Mouse (Mus musculus) hematopoietic stem cell, adult 5-6 weeks (primary cell): ENCODE measurements around the gene Slc16a7. TPM values are rescaled to one million over a fixed set of nuclear protein-coding genes. Genes with fewer than 3 reads are reported as not detected.

Experiments
- ATAC-seq, 2 experiments: fragments of 125-278 bp in 1 of 2; replicated peaks in 1 of 2; 2 replicates each; pipeline ENCODE4 v1.8.0; 2016 to 2017; ENCODE audit warnings: inconsistent platforms in 2 of 2, mild to moderate bottlenecking in 2 of 2, moderate number of reproducible peaks in 2 of 2, low read depth in 1 of 2, moderate TSS enrichment in 1 of 2; ENCODE audit not compliant: low FRiP score in 2 of 2, poor library complexity in 2 of 2, severe bottlenecking in 2 of 2, insufficient read depth in 1 of 2, low TSS enrichment in 1 of 2
- total RNA-seq: library from RNA; stranded (forward); fragments of 172-1452, 232-1000 nt; gene quantifications from 2 replicates; pipeline ENCODE4 v1.2.3, GENCODE M21; 2017

Slc16a7 gene
- total RNA-seq: 9.0 and 14.1 TPM in 2 replicates

DNA sequence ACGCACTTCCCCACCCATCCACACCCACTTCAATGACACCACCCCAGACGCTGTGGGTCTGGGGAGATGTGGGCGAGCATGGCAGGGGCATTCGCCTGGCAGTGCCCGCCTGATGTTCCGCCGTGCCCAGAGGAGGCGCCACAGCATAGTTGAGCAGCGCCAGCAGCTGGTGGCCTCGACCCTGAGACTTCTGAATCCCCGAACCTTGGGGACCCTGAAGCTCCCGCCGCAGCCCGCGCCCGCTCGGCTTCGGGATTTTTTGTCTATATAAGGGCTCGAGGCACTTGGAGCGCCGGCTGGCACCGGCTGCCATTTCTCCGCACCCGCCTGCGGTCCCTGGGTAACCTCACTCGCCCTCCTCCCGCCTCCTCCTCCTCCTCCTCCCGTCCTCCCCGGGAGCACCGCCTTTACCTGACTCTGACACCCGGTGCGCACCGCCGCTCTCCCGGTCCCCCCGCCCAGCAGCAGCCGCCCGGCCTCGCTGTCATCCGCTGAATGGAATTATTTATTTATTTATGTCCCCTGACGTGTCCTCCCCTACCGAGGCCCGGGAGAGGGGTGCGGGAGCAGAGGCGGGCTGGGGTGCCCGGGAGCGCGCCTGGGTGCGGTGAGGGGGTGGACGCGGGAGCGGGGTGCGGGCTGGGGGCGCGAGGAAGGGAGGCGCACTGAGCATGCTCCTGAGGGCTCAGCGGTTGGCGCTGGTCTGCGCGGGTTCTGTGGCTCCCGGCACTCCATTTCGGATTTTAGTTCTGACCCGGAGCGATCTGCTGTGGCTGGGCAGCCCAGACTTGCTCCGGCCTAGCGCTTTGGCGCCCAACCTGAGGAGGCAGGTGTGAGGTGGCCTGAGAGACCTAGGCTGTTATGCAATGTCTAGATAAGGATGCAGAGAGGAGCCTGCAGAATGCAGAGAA is at the start of gene Slc16a7:
Slc16a7 (minus strand) TSS at position 590 of the 911 bp plus-strand sequence.
- peak; percentile 57 to 65 for ATAC-seq

DNA sequence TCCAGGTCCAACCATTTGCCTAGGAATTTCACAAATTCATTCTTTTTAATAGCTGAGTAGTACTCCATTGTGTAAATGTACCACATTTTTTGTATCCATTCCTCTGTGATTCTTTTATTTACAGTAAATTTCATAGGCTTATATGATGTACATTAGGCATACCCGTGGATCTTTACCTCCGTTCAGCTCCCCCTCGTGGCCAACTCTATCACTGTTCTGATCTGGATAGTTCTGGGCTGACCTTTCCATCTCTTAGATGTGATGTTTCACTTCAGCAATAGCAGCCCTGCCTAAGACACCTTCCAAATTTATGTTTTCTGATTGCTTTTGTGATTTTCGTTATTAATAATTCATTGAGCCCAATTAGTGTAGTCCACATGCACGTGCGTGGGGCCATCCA is 29.5 kb upstream of the Slc16a7 start:
- ATAC-seq: no peak; a peak in 1 of 4 replicates

DNA sequence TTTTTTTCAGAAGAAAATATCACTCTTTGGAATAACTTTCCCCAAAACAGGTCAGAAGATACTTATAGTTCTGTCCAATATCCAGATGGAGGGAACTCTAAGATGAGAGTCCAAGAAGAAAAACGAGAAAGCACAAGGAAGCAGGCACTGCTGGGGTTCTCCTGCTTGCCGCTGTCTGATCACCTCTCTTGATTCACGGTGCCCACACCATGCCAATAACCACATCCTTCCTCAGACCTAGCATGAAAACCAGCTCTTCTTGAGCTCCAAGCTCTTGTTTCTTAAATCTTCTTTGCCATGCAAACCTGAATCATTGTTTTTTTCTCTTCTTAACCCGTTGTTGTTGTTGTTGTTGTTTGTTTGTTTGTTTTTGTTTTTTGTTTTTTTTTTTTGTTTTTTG is 10.5 kb upstream of the Slc16a7 start:
- peak; percentile 93 to 99 for ATAC-seq

DNA sequence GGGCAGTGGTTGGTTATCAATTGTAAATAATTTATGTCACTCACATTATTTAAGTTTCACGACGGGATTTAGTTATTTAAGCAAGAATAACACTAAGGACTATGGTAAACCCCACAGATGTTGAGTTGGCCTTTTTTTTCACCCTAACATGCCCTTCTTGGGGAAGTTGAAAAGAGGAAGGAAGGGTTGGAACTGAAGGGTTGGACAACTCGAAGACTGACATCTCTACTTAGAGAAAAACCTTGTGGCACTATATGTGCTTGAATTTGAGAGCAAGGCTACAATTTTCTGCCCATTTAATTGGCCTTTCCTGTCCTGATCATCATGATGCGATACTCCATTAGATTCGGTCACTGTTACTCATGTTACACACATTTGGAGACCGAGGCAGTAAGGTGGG is 746 bp upstream of the Slc16a7 start:
- ATAC-seq: peak; percentile 65 to 72

DNA sequence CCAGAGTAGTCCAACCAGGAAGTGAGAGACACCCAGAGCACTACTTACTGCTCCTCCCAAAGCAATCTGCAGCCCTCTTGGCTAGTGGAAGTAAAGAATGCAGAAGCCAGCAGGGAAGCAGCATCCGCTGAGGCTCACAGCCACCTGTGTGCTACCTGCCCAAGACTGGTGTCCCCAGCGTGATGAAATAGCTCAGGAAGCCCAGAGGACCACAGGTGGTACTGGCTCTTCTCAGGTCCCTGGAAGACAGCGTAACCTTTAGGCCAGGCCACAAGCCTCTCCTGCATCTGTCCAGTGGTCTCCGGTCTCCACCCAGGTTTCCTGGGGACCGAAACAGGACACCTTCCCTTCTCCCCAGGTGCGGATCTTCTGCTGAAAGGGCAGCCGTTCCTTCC is 787 bp downstream of the Slc16a7 start:
- peak in 1 of 2 experiments; percentile 2; a peak in 2 of 4 replicates for ATAC-seq

DNA sequence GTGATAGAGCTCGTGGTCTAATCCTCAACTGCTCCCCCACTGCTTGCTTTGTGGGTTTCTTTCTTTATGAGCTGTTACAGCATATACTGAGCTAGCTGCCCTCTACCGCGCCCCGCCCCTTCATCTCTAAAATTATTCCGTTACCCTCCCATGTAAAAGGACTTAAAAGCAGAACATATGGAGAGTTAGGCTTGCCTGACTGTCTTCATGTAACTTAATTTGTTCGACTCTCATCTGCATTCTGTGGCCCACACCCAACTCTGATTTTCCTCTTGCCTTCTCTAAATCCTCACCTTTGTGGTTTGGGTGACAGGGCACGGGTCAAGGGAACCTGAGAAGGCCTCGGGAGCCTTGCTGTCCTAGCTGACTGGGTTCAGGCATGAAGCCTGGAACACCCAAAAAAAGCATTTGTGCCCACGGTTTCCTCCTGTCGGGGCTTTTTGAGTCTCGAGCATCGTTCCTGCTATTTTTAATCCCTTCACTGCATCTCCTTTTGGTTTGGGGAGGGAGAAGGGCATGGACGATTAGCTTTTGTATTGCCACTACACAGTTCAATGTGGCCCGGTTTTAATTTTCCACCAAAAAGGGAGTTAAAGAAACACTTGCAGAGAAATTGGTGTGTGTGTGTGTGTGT is 1.4 kb downstream of the Slc16a7 start:
- peak; percentile 15 to 31; a peak in 3 of 4 replicates for ATAC-seq

- no peak for ATAC-seq
Observed at GRCm38 (mm10) chr10:125375526-125375925, 13.7 kb downstream of the Slc16a7 start.

- no peak for ATAC-seq
Observed at GRCm38 (mm10) chr10:125372666-125373065, 16.6 kb downstream of the Slc16a7 start.

- no peak for ATAC-seq
Observed at GRCm38 (mm10) chr10:125371451-125371850, 17.8 kb downstream of the Slc16a7 start.

GRCm38 (mm10) chr10:125370037-125370610 is 19.1 kb downstream of the Slc16a7 start:
- ATAC-seq: peak; percentile 88 to 95

DNA sequence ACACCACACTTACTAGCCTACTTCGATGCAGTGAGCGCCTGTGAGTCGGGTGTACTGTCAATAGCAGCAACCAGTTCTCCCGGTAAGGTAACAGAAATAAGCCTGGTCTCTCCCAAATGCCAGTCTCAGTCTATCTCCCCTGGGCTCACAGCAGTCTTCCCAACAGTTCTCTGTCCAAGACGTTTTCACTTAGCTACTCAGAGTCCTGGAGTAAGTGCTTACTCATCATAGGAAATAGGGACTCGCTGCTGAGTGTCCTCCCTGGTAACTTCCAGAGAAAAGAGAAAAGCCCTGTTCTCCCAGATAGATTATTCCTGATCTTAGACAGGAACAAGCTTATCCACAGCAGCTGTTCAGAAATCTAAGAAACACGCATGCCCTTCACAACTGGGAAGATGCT is 30.8 kb downstream of the Slc16a7 start:
- no peak for ATAC-seq

DNA sequence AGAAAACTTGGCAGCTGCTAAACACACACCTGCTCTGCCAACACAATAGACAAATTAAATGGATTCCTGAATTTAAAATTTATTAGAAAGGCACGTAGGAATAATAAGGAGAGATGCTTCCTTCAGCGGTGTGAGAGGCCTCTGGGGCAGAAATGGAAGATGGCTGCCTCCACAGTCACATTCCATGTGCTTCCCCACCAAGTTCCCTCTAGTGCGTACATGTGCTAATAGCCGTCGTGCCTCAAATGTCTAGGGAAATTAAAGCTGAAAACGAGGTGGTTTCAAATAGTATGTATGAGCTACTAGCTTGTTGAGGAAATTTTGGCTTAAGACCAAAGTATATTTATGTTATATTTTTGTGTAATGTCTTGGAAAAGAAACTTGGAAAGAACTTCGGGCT is 36.5 kb downstream of the Slc16a7 start:
- ATAC-seq: no peak

GRCm38 (mm10) chr10:125348171-125348570 is 41.1 kb downstream of the Slc16a7 start:
- no peak for ATAC-seq

DNA sequence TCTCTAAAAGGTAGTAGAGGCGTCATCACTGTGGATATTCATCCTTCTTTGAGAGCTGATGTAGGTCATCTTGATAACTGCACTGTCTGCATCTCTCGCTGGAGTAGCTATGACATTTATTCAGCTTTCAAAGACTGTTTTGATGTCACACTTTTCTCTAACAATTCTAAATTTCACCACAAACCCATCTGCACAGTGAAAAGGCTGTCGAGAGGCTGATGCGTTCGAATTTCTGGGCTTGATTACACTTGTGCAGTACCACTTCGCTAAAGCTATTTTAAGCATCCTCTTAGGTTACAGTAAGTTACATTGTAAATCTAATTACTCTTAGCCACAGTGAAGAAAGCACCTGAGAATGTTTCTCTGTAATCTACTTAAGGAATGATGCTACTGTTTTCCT is 42.1 kb downstream of the Slc16a7 start:
- no peak for ATAC-seq

- ATAC-seq: no peak
Observed at GRCm38 (mm10) chr10:125346364-125346763, 42.9 kb downstream of the Slc16a7 start.

DNA sequence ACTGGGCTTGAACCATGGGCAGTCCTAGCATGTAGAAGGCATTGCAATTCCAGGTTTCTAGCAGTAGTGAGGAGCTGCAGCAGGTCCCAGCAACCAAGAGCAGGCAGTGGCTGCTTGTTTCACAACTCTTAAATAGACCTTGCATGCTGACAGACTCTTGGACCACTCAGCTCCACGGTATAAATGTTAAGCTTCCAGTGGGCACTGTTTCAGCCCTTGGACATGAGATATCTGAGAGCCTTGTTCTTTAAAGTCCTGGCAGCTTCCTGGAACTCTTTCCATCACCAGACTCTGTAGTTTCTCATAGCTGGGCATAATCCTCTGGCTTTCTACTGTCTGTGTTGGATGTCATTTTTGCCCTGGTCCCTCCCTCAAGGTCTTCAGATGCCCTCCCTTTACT is 43.7 kb downstream of the Slc16a7 start:
- ATAC-seq: no peak

DNA sequence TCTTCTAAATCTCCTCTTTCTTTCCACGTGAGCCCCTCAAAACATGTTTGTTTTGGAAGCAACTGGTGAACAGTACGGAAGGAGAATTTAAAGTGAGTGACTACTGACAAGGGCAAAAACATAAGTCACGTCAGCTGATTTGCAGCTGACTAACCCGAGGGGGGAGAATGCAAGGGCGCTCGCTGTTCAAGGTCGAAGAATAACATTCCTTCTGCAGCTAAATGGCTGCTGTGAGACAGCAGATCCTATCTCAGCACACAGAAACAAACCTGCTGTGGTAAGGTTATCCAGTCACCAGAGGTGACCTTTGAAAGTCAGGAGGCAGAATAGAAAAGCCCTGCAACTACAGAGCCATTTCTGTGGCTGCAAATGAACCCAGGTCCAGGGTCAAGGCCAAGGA is 47.1 kb downstream of the Slc16a7 start:
- no peak for ATAC-seq

- ATAC-seq: no peak
Observed at GRCm38 (mm10) chr10:125333799-125334198, 55.5 kb downstream of the Slc16a7 start.
